Mouse (Mus musculus) neural tube, embryonic 10.5 days (tissue): ENCODE measurements around the gene Id2.

ENCODE experiments used
- DNase-seq: peaks from one replicate; pipeline ENCODE4 v3.0.0-alpha.2; 2017; ENCODE audit warnings: low spot score; ENCODE audit errors: extremely low spot score

Gene Id2

DNA sequence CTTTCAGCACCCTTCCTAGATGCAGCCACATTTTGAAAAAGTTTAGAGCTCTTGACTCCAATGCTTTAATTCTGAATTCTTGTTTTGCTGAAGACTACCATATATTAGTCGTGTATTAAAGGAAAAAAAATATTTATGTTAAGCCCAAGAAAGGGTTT, at the start of gene Id2:
Gene Id2, minus strand, starts transcription at position 89 of the 158 bp plus-strand sequence.
- DNase-seq: no peak

DNA sequence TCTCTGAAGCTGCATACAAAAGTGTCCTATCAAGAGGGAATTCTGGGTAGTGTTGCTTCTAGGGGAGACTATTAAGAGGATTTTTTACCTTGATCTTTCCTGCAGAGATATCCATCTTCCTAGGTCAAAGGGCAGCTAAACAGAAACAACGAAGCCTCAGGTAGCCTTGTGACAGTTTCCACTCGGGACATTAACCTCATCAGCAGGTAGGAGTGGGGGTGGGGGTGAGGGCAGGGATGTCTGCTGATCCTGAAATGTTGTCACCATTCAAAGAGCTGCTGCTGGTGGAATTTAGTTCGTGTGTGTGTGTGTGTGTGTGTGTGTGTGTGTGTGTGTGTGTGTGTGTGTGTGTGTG, 48.4 kb upstream of the Id2 start:
- no peak for DNase-seq

DNA sequence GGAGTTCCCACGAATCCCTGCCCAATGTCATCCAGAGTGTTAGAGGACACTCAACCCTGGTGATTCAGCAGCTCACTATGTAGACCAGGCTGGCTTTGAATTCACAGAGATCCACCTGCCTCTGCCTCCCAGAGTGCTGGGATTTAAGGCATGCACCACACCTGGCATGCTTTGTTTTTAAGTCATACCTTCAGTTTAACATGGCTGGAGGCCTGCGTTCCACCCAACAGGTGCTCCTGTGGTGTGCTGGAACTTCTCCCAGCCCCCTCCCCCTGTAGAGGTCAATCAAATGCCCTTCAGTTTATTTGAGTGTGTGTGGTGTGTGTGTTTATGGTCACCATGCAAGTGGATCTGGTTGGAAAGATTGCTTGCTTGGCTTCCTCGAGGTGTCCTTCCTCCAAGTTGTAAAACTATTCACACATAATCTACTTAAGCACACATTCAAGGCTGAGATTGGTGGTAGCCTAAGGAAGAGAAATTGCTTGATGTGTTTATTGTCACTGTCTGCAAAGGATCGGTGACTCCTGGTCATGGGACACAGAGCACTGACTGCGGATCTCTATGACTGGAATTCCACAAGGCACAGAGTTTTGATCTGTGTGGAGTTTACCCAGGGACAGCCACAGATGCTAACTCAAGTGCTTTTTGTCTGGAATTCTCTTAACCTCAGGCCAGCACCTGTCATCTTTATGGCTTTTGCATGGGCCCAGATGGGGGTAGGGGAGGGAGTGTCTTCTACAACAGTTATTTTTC, 47.8 kb upstream of the Id2 start:
- DNase-seq: no peak

DNA sequence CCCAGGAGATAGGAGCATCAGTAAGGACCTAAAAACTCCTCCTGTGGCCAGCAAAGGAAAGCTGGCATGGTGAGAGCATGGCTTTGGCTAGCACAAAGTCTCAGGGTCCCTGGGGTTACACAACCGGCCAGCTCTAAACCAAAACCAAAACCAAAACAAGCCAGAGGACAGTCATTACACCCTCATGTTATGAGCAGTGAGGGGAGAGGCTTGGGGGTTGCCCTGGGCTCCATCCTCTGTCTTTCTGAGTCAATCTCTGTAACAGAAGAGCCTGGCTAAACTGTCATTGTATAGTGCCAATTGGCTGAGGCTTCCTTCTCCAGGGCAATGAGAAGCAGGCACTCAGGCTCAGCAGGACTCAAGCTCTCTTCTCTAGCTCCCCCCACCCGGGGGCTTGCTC, 46.6 kb upstream of the Id2 start:
- DNase-seq: no peak

DNA sequence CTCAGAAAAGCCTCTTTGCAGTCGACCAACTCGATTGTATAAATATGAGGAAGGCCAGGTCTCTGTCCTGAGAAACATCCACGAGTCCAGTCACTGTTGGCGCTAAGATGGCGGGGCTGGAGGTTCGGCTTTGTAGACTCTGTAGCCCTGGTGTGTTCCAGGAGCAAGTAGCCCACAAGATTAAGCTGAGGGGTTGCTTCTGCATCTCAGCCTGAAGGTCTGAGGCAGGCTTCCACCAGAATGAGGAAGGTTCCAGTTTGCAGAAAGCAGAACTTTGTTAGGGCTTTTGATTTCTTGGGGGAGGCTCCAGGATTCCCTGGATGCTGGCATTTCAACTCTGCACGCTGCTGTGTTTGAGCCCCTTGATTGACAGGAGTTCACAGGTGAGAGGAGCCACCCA, 45.3 kb upstream of the Id2 start:
- no peak for DNase-seq

DNA sequence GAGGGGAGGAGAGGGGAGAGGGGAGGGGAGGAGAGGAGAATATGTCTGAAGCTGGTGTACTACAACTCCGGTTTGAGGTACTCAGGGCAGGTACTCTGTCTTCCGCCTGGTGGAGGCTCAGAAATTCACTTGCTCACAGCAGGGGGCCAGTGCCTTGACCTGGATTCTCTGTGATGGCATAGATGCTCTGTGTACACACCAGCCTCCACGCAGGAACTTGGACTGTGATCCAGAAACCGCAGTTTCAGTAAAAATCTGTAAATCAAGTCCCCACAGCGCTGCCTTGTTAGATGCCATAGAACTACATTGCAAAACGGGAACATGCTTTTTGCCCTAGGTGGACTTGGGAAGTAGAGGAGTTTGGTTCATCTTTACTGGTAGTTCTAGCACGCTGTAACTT, 44.4 kb upstream of the Id2 start:
- DNase-seq: no peak

DNA sequence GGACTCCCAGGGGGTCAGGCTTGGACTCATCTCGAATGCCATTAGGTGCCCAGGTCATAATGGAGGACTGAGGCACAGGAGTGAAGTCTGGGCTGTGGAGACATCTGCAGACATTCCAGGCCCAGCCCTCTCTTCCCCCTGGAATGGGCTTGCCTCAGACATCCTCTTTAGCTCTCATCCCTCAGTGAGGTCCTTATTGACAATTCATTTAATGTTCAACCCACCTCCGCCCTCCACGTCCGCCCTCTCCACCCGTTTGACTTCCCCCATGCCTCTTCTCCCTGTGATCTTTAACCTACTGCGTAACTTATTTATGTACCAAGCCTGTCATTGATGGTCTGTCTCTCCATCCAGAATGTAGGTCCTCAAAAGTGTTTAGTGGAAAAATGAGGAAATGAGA, 43.2 kb upstream of the Id2 start:
- no peak for DNase-seq

DNA sequence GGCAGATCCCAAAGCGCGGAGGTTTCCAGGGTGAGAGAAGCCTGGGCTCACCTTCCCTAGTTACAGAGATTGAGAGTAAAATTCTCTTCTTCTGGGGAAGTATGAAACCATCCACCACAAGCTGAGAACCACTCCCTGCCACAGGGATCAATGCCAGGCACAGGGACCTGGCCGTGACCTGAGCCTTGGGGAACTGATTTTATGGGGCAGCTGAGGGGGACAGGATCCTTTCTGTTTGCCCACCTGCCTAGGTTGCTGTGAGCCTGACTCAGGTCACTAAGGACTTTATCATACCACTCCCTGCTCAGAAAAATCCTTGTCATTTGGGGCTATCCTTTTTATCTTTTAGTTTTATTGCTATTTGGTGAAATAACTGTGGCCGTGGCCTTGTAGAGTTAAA, 41.7 kb upstream of the Id2 start:
- DNase-seq: no peak

DNA sequence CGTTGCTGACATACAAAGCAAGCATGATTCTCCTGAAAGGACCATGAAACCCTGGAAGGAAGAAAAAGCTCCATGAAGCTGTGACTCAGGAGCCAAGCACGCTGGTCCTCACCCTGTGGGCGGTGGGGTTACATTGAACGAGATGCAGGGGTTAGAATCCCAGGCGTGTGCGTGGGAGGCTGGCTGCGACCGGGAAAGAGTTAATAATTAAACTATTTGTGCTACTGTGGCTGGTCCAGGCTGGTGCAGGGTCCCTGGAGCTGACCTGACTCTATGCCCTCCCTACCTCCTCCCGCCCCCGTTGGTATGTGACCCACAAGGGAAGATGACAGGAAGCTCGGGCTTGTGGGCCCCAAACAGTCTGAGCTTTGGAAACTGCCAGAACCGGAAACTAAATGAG, 35.1 kb upstream of the Id2 start:
- no peak for DNase-seq

DNA sequence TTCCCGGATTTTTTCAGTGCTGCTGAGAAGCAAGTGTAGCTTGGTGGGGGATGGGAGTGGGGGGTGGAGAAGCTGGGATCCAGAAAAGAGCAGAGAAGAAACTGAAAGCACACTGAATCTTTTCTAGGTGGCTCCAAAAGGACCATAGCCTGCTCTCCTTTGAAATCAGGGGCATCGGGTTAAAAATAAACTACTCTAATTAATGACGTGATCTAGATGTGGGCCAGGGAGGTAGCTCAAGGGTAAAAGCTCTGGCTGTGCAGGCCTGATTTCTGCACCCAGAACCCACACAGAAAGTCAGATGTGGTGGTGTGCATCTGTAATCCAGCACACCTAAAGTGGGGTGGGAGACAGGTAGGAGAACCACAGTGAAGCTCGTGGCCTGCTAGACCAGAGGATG, 30.7 kb upstream of the Id2 start:
- no peak for DNase-seq

DNA sequence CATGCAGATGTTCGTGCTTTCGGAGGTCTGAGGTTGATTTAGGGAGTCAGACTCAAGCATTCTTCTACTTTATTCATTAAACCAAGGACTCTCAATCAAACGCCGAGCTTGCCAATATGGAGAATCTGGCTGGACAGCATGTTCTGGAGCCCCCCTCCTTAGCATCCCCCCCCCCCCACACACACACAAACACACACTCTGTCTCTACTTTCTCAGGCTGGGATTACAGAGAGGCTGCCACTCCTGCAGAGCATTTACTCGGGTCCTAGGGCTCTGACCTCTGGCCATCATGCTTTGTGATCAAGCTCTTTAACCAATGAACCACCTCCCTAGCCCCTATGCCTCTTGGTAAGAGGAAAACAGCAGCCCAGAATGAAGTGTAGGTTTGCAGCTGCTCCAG, 29.3 kb upstream of the Id2 start:
- DNase-seq: no peak

DNA sequence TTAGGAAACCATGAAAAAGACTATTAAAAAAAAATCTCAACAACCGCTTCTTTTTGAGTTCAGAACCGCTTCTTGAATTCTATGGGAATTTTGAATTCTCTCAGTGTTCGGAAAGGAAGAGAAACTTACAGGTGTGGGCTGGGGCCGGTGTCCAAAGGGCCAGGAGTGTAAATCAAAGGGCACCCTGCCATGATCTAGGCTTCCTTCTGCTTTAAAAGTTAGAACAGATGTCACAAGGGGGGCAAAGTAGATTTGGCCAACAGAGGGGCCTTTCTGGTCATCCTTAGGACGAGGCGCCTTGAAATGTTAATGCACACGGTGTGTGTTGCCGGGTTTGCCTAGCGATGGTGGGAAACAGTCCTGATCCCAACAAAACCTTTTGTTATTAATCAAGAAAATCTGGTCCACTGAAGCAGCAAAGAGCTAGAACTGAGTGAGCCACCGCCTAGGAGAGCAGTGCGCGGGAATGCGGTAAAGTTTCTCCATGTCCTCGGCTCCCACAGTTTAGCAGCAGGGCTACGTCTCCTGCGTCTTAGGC, 28.4 kb upstream of the Id2 start:
- peak; percentile 44 for DNase-seq

DNA sequence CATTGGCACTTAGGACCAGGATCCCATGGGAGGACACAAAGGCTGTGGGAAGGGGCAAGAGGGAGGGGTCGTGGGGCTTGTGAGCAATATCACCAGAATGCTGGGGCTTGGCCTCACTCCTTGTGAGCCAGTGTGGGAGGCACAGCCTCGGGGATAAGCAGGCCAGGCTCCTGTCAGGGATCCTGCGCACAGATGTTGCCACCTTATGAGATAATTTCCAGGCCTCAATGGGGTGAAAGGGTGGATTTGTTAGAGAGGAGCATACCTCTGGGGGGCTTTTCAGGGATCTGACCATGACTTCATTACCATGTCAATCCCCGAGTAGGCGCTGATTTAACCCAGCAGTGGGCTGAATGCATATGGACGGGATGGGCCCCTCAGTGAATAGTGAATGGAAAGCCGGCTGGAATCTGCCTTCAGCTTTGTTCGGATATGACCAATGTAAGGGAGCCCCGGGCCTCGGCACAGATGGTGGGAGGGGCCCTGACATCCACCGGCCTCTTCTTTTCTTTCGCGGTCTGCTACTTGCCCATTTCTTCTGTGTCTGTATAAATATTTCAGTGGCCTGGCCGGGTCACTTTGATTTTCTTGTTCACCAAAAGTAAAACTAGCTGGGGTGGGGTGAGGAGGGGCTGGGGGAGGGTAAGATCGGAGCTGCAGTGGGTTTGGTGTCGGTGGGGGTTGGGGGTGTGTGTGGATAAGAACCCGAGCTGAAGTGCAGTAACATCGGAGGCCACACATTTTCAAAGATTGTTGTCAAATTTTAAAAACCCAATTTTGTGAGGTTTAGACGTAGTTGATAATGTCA, 27.7 kb upstream of the Id2 start:
- DNase-seq: peak; percentile 78

DNA sequence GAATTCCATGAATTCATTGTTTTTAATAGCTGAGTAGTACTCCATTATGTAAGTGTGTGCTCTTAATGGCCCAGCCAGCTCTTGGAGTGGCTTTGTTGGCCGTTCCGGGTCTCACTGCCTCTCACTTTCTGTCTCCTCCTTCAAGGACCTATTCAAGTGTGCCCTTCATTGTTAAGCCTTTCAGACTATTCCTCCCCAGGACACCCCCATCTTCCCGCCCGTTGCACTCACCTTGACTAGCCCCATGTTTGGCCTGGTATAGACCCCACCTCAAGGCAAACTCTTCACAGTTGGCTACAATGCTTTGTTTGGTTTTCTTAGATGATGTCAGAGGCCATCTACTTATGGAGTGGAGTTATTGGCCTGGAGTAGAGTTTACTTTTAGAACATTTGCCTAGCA, 23.8 kb upstream of the Id2 start:
- DNase-seq: no peak

DNA sequence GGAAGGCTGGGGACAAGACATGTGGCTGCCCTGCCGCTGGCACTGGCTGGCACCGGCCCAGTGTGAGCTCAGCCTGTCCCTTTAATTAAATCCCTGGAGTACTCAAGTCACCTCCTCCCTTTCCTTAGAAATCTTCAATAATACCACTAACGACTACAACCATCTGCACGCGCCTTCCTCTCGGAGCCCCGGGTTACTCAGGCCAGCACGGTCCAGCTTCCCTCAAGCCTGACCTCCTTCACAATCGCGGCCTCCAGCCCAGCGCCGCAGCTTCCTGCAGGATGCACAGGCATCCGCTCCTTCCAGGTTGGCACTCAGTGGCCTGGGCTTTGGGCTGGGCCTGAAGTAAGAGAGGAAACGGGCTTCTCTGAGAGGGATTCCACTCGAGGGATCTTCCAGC, 22.3 kb upstream of the Id2 start:
- no peak for DNase-seq

DNA sequence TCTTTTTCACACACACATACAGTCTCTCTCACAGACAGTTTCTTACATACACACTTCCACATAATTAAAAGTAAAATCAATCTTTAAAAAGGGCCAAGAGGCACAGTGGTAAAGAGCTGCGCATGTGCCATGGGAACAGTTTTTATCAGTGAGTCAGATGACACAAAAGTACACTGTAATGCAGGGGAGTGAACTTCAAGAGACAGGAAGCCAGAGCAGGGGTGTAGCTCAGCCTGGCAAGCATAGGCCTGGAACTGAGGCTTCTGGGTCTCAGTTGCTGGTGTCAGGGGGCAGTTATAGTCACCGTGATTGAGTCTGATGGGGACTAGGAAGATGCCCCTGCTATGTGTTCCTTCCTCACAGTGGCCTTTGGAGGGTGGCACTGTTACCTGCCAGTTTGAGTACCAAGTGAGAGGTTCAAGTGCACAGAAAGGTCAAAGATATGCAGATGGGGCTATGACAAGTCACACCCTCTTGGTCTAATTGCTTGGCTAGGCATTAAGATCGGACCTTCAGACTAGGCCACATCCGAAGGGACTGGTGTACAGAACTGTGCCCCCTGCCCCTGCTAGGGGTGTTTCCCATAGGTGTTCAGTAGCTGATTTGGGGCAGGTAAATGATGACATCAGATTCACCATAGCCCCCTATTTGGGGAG, 21.0 kb upstream of the Id2 start:
- DNase-seq: no peak

DNA sequence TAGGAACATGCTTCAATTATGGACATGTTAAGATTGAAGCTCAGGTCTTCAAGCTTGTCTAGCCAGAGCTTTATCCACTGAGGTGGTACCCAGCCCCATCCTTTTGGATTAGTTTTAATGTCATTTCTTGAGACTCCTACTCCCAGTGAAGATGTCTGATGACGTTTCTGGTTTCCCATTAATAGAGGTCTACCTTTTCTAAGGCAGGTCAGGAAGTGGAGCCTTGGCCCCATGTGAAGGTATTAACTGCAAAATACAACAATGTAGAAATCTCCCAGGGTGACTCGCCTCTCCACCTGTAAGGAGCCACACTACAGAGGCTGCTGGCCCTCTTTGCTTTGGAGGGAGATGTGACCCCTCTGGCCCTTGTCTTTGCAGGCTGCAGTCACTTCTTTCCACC, 19.2 kb upstream of the Id2 start:
- DNase-seq: no peak

DNA sequence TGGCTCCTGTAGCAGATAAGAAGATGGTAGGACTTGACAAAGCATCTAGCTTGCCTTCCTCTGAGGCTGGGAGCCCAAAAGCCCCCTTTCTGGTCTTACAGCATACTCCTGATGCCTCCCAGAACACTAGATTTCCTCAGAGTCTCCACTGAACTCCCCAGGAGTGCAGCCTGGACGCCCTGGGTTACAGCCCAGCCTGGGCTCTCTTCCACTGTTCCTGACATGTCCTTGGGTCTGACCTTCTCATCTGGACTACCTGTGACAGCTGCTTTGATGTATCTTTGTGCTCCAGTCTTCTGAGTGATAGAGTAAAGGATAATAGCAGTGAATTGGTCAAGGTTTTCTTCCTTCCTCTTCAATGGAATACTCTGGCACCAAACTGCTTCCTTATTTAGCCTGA, 17.5 kb upstream of the Id2 start:
- no peak for DNase-seq

DNA sequence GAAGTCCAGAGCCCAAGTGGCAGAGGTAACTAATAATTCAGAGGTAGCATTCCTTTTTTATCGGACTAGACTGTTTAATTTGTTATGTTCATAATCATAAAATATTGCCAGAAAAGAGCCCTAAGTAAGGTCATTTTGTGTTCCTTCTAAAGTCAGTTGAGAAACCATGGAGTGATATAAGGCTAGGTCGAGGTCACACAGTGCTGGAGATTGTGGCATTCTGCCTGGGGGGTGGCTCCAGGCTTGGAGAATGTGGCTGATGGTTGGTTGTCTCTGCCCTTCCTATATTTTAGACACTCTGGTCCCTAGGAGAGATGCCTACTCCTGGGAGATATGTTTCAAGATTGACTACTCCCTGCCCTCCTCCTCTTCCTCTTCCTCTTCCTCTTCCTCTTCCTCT, 16.4 kb upstream of the Id2 start:
- DNase-seq: no peak

DNA sequence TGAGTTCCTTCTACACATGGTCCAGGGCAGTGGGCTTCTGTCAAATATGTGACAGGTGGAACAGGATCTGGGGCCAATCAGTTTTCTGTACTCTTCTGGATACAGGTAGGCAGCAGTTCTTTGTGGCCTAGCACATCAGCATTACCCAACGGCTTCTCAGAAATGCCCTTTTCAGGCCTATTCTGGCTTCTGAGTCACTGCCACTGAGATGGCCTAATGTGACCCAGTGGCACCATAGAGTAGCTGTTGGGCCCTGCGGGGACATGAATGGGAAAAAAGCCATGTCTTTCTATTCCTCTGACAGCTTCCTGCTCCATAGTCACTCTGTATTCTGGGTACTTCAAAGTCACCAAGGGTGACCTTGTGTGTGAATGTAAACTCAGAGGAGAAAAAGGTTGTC, 15.9 kb upstream of the Id2 start:
- DNase-seq: no peak

DNA sequence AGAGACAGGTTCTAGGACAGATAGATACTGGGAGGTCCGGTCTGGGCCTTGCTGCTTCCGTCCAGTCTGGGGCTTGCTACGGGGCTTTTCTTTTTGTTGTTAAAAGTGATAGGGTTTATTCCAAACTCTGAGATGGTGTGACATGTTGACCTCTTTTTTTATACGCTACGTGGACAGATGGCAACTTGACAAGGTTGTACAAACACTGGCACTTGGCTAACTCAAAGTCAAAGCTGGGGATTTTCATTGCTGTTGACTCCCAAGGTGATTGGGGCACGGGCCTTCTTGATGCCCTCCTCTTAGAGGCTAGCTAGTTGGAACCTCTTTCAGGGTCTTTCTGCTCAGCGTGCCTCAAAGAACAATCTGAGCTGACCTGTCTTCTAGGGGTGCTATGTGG, 13.7 kb upstream of the Id2 start:
- DNase-seq: no peak

DNA sequence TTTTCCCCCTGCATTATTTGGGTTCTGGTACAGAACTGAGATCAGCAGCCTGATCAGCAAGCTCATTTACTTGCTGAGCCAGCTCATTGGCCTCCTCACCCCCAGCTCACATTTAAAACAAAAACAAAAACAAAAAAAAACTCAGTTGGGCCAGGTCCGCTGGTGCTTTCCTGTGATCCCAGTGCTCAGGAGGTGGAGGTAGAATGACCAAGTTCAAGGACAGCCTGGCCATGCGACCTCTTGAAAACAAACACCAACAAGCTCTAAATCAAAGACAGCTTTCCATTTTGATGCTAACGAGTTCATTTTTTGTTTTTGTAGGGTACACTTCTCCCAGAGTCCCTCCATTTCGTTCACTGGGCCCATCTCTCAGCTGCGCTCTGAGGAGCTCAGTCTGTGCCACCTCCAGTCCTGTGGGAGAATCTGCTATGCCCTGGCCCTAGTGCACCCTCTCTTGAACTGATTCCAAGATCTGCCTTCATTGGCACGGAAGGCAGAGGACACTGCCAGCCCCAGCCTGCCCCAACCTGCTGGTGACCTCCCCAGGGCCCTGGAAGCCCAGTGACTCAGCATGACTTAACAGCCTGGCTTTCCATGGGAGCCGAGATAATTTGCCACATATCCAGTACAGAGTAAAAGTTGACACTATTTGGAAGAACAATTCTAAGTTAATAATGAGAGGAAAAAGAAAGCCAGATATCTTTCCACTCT, 13.2 kb upstream of the Id2 start:
- no peak for DNase-seq
